Mouse (Mus musculus) heart, postnatal 4 days (tissue): Measurements from ENCODE around the gene Cd2. TPM values are rescaled to one million over a fixed set of nuclear protein-coding genes. Genes with fewer than 3 reads are reported as not detected.

Experiments used
- DNase-seq: peaks from one replicate; pipeline ENCODE4 v3.0.0; 2021
- total RNA-seq, 2 experiments: library from RNA; stranded (reverse); gene quantifications; 2 replicates each; pipeline ENCODE4 v1.2.3; 2021

The Cd2 gene
- total RNA-seq, 2 experiments from 2014 or later: 0.24 to 0.38 TPM

DNA sequence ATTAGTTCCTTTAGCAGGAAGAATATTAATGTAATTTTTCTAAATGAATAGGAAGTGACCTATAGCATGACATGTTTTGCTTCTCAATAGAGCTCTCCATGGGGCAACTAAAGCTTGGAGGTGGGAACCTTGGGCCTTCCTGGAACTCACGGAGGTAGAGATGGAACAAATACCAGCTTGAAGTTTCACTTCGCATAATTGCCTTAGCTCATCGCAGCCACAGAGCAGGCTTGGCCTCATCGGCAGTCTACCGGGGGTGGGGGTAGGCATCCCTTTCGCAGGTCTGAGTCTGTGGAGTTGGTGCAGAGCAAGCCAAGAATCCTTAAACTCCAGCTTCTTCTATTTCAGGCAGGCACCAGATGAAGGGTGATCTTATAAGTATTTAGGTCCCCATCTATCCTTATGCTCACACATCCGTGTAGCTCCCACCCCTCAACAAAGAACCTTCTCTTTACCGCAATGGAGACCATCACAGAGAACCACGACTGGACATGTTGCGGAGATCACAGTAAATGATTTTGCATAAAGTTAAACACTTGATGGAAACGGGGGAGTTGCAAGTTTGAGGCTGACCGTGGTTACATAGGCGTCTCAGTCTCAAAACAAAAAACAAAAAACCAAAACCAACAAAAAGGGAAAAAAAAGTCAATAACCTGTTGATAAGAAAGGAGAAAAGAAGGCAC is 58.7 kb downstream of the Cd2 start:
- DNase-seq: no peak

DNA sequence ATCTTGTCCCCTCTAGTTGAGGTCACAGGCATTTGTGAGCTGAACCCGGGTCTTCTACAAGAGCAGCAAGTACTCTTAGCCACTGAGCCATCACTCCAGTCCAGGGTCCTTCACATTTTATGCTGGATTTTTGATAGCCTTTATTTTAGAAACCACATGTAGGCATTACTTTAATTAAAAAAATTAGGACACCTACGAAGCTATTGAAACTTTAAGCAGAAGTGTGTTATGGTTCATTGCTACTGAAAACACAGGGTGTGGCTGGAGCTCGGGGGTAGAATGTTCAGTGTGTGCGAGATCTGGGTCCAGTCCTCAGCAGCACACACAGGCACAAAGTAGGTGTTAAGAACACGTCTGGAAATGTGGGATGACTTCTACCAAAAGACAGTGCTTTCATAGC is 59.7 kb downstream of the Cd2 start:
- no peak for DNase-seq

Other genes with a start within 250 kb of the Cd2 start
- 10 to 100 TPM; 87.6 to 89.2 TPM for gene Ptgfrn, start 177.7 kb downstream of the Cd2 start, total RNA-seq
- gene Igsf3, start 89.1 kb upstream of the Cd2 start, total RNA-seq: 10 to 100 TPM; 26.9 to 29.8 TPM